Mouse (Mus musculus) kidney, embryonic 14.5 days (tissue): ENCODE measurements around the gene Tubg2. TPM values are rescaled to one million over a fixed set of nuclear protein-coding genes. Genes with fewer than 3 reads are reported as not detected.

Experiments used
- ATAC-seq: fragments of 200-750 bp; cut with Nextera tagmentation; 2 replicates; pipeline ENCODE4 v1.8.0; 2017; ENCODE audit warnings: moderate number of reproducible peaks, mild to moderate bottlenecking, moderate TSS enrichment, moderate library complexity; ENCODE audit not compliant: low FRiP score, low TSS enrichment
- H3K27ac ChIP-seq: fragments of 300-500 bp; sonication (generic); 2 replicates; pipeline ENCODE4 v1.5.1; 2014; ENCODE audit warnings: low read depth, mild to moderate bottlenecking, low read length, moderate library complexity, mixed read lengths
- H3K27me3 ChIP-seq: fragments of 300-500 bp; sonication (generic); 2 replicates; pipeline ENCODE4 v1.6.1; 2014; ENCODE audit warnings: mild to moderate bottlenecking, low read length; ENCODE audit not compliant: control insufficient read depth, insufficient read depth
- H3K36me3 ChIP-seq: fragments of 300-500 bp; sonication (generic); 2 replicates; pipeline ENCODE4 v1.6.1; 2014; ENCODE audit warnings: low read length, mixed read lengths; ENCODE audit not compliant: control insufficient read depth, insufficient read depth
- H3K4me1 ChIP-seq: fragments of 300-500 bp; sonication (generic); 2 replicates; pipeline ENCODE4 v1.6.1; 2014; ENCODE audit warnings: low read length, mixed read lengths; ENCODE audit not compliant: control insufficient read depth, insufficient read depth
- H3K4me2 ChIP-seq: fragments of 300-500 bp; sonication (generic); replicated peaks from 2 replicates; pipeline ENCODE4 v1.6.1; 2014; ENCODE audit warnings: low read depth, mild to moderate bottlenecking, low read length
- H3K4me3 ChIP-seq: fragments of 300-500 bp; sonication (generic); 2 replicates; pipeline ENCODE4 v1.5.1; 2014; ENCODE audit warnings: mild to moderate bottlenecking, low read length
- H3K9ac ChIP-seq: fragments of 300-500 bp; sonication (generic); 2 replicates; pipeline ENCODE4 v1.6.1; 2014; ENCODE audit warnings: low read depth, mild to moderate bottlenecking, low read length, moderate library complexity
- H3K9me3 ChIP-seq: fragments of 300-500 bp; sonication (generic); 2 replicates; pipeline ENCODE4 v1.6.1; 2016; ENCODE audit warnings: low read length; ENCODE audit not compliant: control insufficient read depth
- WGBS: fragments of 180-500 bp; shearing (Covaris S2); extraction: QIAGEN DNeasy Blood & Tissue Kit; methylation state at CpG from one replicate; pipeline ENCODE4 v1.1.7; 2014; 5-methylcytosine and 5-hydroxymethylcytosine counted together
- polyA plus RNA-seq: library from polyadenylated mRNA; unstranded; fragments of >200 nt; fragmentation: Nextera tagmentation; extraction: Ambion mirVana; gene quantifications from 2 replicates; pipeline ENCODE4 v1.2.1, GENCODE M21; 2014

Tubg2 gene
- polyA plus RNA-seq, 1 experiment from 2014 or later: 4.5 TPM

- H3K4me2 ChIP-seq: no peak overlapping the region
- 61% methylated on average over 14 of the region's 14 CpGs for WGBS
- no peak overlapping the region for H3K4me3 ChIP-seq
- no peaks in the 10 kb centered on the region for H3K9me3 ChIP-seq
- no peak overlapping the region for H3K27ac ChIP-seq
- H3K36me3 ChIP-seq: peaks cover 51% of the 10 kb centered on the region
- peaks cover 48% of the 10 kb centered on the region for H3K27me3 ChIP-seq
- no peak overlapping the region for H3K9ac ChIP-seq
- peaks cover 42% of the 10 kb centered on the region for H3K4me1 ChIP-seq
- no peak for ATAC-seq
Observed at GRCm38 (mm10) chr11:101166357-101166756, 10.7 kb downstream of the Tubg2 start.

GRCm38 (mm10) chr11:101167211-101167962 lies 11.7 kb downstream of the Tubg2 start:
- Histone ChIP-seq H3K4me2 (no peak overlapping the region), H3K4me3 (no peak overlapping the region), H3K36me3 (peaks cover 41% of the 10 kb centered on the region), H3K4me1 (peaks cover 45% of the 10 kb centered on the region), H3K27me3 (peaks cover 47% of the 10 kb centered on the region), H3K9me3 (no peaks in the 10 kb centered on the region), H3K27ac (no peak overlapping the region), H3K9ac (no peak overlapping the region)
- 57% methylated on average over 19 of the region's 19 CpGs for WGBS
- no peak for ATAC-seq

- no peak overlapping the region for H3K4me3 ChIP-seq
- WGBS: 38% methylated on average over 8 of the region's 8 CpGs
- H3K4me2 ChIP-seq: no peak overlapping the region; the same call in 1 of the 2 replicates
- peaks cover 36% of the 10 kb centered on the region for H3K36me3 ChIP-seq
- H3K4me1 ChIP-seq: peaks cover 50% of the 10 kb centered on the region
- peaks cover 45% of the 10 kb centered on the region for H3K27me3 ChIP-seq
- H3K9ac ChIP-seq: no peak overlapping the region
- H3K9me3 ChIP-seq: no peaks in the 10 kb centered on the region
- ATAC-seq: no peak
- no peak overlapping the region for H3K27ac ChIP-seq
Observed at GRCm38 (mm10) chr11:101167963-101168300, 12.2 kb downstream of the Tubg2 start.

- H3K9ac ChIP-seq: 0 out of 2 replicates have a peak overlapping the region, but pooled peaks have one; percentile 31
Observed at GRCm38 (mm10) chr11:101168301-101168980, 12.7 kb downstream of the Tubg2 start.

GRCm38 (mm10) chr11:101169301-101170107 lies 13.8 kb downstream of the Tubg2 start:
- Histone ChIP-seq H3K9ac (peak overlapping the region; percentile 77), H3K9me3 (no peaks in the 10 kb centered on the region), H3K27me3 (peaks cover 33% of the 10 kb centered on the region), H3K27ac (no peak overlapping the region), H3K4me1 (peaks cover 56% of the 10 kb centered on the region), H3K36me3 (peaks cover 24% of the 10 kb centered on the region), H3K4me2 (peak overlapping the region; percentile 93), H3K4me3 (peak overlapping the region; percentile 76)
- 13% methylated on average over 17 of the region's 17 CpGs for WGBS
- no peak for ATAC-seq

More at GRCm38 (mm10) chr11:101168301-101168980, 12.7 kb downstream of the Tubg2 start:
- Histone ChIP-seq H3K36me3 (peaks cover 32% of the 10 kb centered on the region), H3K4me2 (peak overlapping the region; percentile 93), H3K4me3 (peak overlapping the region; percentile 76; the same call in 1 of the 2 replicates), H3K27ac (no peak overlapping the region), H3K27me3 (peaks cover 42% of the 10 kb centered on the region), H3K4me1 (peaks cover 51% of the 10 kb centered on the region), H3K9me3 (no peaks in the 10 kb centered on the region)
- no peak for ATAC-seq
- 64% methylated on average over 18 of the region's 18 CpGs for WGBS

- H3K27ac ChIP-seq: peak within 1 kb of the TSS; percentile 92
- H3K36me3 ChIP-seq: peaks cover 22% of the 10 kb centered on the region
- H3K4me1 ChIP-seq: peaks cover 54% of the 10 kb centered on the region
- under 1% methylated on average over 35 of the region's 35 CpGs for WGBS
- H3K4me3 ChIP-seq: peak within 1 kb of the TSS; percentile 76
- H3K27me3 ChIP-seq: peaks cover 32% of the 10 kb centered on the region
- ATAC-seq: no peak
- H3K4me2 ChIP-seq: peak within 1 kb of the TSS; percentile 93
- H3K9me3 ChIP-seq: no peaks in the 10 kb centered on the region
- peak within 1 kb of the TSS; percentile 77 for H3K9ac ChIP-seq
Observed at GRCm38 (mm10) chr11:101170354-101170810, 14.7 kb downstream of the Tubg2 start, which contains the start of gene Cntnap1. Gene Cntnap1 (plus strand): TSS chr11:101170523.

- H3K9me3 ChIP-seq: no peaks in the 10 kb centered on the region
- H3K36me3 ChIP-seq: peaks cover 21% of the 10 kb centered on the region
- WGBS: under 1% methylated on average over 47 of the region's 50 CpGs
- peak within 1 kb of the TSS; percentile 76 for H3K4me3 ChIP-seq
- H3K4me2 ChIP-seq: peak within 1 kb of the TSS; percentile 93
- H3K27me3 ChIP-seq: peaks cover 32% of the 10 kb centered on the region
- peak; percentile 93 for ATAC-seq
- peak within 1 kb of the TSS; percentile 92 for H3K27ac ChIP-seq
- H3K4me1 ChIP-seq: peaks cover 54% of the 10 kb centered on the region
- peak within 1 kb of the TSS; percentile 77 for H3K9ac ChIP-seq
Observed at GRCm38 (mm10) chr11:101170811-101171610, 15.3 kb downstream of the Tubg2 start, which contains the start of gene Plekhh3. Gene Plekhh3 (minus strand): TSS chr11:101171351.
